Mouse (Mus musculus): ENCODE measurements around the gene Mrm3. TPM values are rescaled to one million over a fixed set of nuclear protein-coding genes. Genes with fewer than 3 reads are reported as not detected.
A peak's percentile ranks its signal among the peaks of the same experiment; 100 is the strongest.

Mrm3 gene
- polyA plus RNA-seq, 1 experiment from 2014 or later: 19.7 TPM

DNA sequence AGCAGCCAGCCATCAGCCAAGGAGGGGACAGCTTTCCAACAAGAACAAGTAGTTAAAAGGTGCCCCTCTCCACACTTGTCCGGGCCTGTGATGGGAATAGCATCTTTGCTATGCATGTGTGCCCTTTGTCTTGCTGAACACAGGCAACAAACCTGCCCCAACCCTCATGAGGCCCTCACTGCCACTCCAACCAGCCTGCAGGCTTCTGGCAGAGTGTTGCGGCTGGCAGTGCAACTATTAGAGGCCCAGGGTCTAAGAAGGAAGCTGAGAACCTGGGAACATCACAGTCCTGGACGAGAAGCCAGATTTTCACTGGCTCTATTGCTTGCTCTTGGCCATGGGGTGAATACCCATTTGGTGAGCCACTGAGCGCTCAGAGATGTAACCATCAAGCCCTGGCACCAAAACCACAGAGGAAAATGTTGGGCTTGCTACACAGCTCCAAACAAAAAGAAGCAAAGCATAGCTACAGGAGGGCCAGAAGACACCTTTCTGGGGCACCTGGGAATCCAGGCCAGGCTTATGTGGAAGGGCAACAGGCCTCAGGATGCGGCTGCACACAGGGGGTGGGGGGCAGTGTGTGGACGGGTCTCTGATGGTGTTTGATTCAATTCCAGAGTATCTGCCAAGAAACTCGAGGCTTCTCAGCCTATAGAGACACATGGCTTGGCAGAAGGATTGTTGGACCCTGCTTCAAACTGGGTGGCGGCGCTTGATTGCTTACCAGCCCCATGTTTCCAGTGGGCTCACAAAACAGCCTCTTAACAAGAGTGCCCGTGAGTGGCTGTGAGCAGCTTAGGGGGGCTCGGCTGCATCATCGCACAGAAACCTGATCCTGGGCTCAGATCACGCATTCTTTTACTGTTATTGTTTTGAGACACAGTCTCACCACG lies 35.7 kb downstream of the Mrm3 start:
- no peak for ATAC-seq (ENCODE audit: low read depth)
- Histone ChIP-seq H3K36me3 (peaks cover 2% of the 10 kb centered on the region; the same call in 1 of the 2 replicates), H3K9me3 (no peaks in the 10 kb centered on the region), H3K4me1 (replicated peaks) (peaks cover 28% of the 10 kb centered on the region), H3K27me3 (no peaks in the 10 kb centered on the region), H3K27ac (replicated peaks) (peak overlapping the region; percentile 54), H3K4me2 (no peak overlapping the region), H3K9ac (peak overlapping the region; percentile 22; the same call in 1 of the 2 replicates), H3K4me3 (no peak overlapping the region)
- WGBS: 60% methylated on average over 14 of the region's 14 CpGs

DNA sequence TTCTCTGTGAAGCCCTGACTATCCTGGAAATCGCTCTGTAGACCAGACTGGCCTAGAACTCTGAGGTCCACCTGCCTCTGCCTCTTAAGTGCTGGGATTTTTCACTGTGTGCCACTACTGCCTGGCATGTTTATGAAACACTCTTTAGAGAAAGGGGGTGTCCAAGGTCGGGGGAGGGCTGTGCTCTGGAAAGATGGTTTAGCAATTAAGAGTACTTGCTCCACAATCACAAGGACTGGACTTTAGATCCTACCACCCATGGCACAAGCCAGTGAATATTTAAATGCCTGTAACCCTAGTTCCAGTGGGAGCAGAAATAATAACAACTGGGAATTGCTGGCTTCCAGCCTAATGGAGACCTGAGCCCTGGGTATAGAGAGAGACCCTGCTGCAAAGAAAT lies 36.5 kb downstream of the Mrm3 start:
- H3K4me2 ChIP-seq: no peak overlapping the region
- 72% methylated on average over 2 of the region's 2 CpGs for WGBS
- H3K9me3 ChIP-seq: no peaks in the 10 kb centered on the region
- no peaks in the 10 kb centered on the region for H3K27me3 ChIP-seq
- peak overlapping the region; percentile 54; the same call in 1 of the 2 replicates for H3K27ac ChIP-seq (replicated peaks)
- no peak for ATAC-seq (ENCODE audit: low read depth)
- no peak overlapping the region for H3K9ac ChIP-seq
- no peak overlapping the region for H3K4me3 ChIP-seq
- peaks cover 33% of the 10 kb centered on the region for H3K4me1 ChIP-seq (replicated peaks)
- H3K36me3 ChIP-seq: no peaks in the 10 kb centered on the region; the same call in 1 of the 2 replicates

DNA sequence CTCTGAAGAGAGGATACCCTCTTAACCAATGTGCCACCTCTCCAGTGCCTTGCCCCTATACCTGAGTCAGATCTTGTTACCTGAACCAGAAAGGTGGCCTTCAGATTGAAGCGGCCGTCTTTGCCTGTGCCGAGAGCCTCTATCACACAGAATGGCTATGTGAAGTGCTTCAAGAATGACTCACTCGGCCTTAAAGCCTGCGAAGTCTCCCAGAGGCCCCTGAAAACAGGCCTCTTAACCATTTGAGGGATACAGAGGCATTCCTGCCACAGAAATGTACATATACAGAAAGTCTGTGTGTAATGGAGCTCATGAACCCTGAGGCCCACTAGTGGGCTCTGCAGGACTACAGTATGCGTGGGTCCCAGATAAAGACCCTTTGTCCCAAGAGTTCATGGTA lies 40.3 kb downstream of the Mrm3 start:
- Histone ChIP-seq H3K9ac (no peak overlapping the region), H3K4me2 (no peak overlapping the region), H3K27ac (replicated peaks) (no peak overlapping the region), H3K36me3 (no peaks in the 10 kb centered on the region), H3K4me1 (replicated peaks) (peaks cover 58% of the 10 kb centered on the region), H3K9me3 (no peaks in the 10 kb centered on the region), H3K27me3 (no peaks in the 10 kb centered on the region), H3K4me3 (no peak overlapping the region)
- WGBS: 98% methylated on average over 6 of the region's 6 CpGs
- ATAC-seq (ENCODE audit: low read depth): no peak

DNA sequence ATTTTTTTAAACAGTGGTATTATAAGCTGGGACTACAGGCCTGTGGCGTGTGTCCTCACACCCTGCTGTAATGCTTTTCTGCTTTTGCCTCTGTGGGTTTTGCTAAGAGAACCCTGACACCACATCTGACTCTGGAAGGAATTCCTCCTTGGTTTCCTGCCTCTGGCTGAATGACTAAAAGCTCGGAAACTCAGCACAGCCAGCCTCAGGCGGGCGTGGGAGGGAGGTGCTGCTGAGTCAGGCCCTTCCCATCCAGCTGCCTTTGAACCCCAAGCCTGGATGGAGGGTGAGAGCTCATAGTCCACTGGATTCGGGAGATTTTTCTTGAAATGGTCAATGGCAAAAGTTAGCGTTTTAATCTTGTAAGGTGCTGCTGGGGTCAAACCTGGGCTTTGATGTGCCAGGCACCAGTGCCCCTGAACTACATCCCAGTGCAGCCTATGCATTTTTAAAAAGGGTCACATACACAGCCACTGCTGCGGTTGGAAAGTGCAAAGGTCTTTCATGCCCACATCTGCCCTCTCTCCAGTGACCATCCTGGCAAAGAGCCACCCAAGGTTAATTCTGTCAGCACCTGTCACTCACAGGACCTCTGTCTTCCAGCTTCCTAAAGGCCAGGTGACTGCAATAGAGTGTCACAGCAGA lies 42.0 kb downstream of the Mrm3 start:
- 60% methylated on average over 7 of the region's 7 CpGs for WGBS
- H3K4me2 ChIP-seq: no peak overlapping the region
- no peak for ATAC-seq (ENCODE audit: low read depth)

DNA sequence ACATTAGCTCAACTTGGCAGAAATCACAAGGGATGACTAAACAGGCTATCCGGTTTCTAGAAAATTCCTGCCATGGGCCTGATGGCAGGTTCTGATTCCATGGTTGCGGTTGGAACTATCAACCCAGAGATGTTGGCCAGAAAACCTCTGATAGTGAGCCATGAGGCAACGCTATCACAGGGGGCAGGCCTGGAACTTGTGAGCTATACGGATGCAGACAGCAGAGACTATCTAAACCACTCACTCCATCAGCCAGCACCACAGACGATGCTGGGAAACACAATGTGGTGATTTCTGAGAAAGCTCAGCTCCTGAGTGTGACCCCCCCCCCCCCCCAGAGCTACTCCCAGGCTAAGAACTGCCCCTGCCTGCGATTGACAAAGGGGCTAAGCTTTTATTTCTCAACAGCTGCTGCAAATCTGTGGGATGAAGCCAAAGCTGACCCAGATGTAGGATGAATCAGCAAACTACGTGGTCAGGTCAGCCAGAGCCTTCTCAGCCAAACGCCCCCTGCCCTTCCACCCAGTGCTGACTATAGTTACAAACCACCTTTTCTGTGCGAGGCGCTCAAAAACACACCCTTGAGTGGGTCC lies 43.1 kb downstream of the Mrm3 start:
- 71% methylated on average over 10 of the region's 10 CpGs for WGBS
- Histone ChIP-seq H3K9me3 (no peaks in the 10 kb centered on the region), H3K27me3 (no peaks in the 10 kb centered on the region), H3K4me3 (no peak overlapping the region), H3K27ac (replicated peaks) (0 out of 2 replicates have a peak overlapping the region, but pooled peaks have one; percentile 20), H3K4me2 (no peak overlapping the region), H3K9ac (no peak overlapping the region), H3K36me3 (no peaks in the 10 kb centered on the region), H3K4me1 (replicated peaks) (peaks cover 70% of the 10 kb centered on the region)
- ATAC-seq (ENCODE audit: low read depth): no peak

More for the DNA sequence above, 42.0 kb downstream of the Mrm3 start:
- no peaks in the 10 kb centered on the region for H3K9me3 ChIP-seq
- H3K27ac ChIP-seq (replicated peaks): no peak overlapping the region
- H3K4me3 ChIP-seq: no peak overlapping the region
- peaks cover 61% of the 10 kb centered on the region for H3K4me1 ChIP-seq (replicated peaks)
- H3K9ac ChIP-seq: 0 out of 2 replicates have a peak overlapping the region, but pooled peaks have one; percentile 8
- no peaks in the 10 kb centered on the region for H3K36me3 ChIP-seq
- no peaks in the 10 kb centered on the region for H3K27me3 ChIP-seq

DNA sequence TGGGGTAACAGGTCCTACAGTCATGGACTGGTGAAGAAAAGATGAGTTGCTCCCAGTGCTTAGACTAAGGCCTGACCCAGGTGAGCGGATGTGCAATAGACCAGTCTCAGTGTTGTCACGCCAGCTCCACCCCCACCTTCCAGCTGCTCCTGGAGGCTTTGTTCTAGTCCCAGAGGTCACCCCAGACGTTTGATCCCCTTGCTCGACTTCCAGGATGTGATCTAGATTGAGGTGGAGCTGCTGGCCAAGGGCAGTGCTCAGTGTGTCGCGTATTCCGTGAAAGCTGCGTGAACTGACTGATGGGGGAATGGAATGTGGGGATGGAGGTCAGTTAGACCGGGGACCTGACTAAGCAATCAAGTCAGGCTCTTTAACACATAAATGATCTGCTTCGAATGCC lies 43.8 kb downstream of the Mrm3 start:
- Histone ChIP-seq H3K4me1 (replicated peaks) (peaks cover 76% of the 10 kb centered on the region), H3K9ac (no peak overlapping the region), H3K36me3 (no peaks in the 10 kb centered on the region), H3K4me3 (no peak overlapping the region), H3K27ac (replicated peaks) (0 out of 2 replicates have a peak overlapping the region, but pooled peaks have one; percentile 20), H3K27me3 (no peaks in the 10 kb centered on the region), H3K4me2 (no peak overlapping the region), H3K9me3 (no peaks in the 10 kb centered on the region)
- WGBS: 39% methylated on average over 10 of the region's 10 CpGs
- no peak for ATAC-seq (ENCODE audit: low read depth)

DNA sequence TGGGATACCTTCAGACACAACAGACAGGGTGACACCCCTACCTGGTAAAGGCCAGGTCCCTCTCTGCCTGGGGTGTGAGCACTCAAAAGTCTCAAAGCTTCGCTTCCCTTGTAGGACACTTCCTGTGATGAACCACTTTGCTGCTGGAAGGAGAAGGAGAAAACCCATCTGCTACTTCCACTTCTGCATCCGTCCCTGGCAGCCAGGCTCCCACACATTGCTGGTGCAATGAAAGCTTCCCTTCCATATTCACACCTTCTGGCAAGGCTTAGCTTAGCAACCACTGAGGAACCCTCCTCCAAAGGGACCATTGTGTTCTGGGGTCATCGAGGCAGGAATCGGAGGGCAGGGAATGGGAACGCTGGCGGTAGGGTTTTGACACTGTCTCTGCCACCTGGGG lies 45.1 kb downstream of the Mrm3 start:
- H3K4me1 ChIP-seq (replicated peaks): peaks cover 89% of the 10 kb centered on the region
- 73% methylated on average over 6 of the region's 6 CpGs for WGBS
- H3K27ac ChIP-seq (replicated peaks): peak overlapping the region; percentile 94

DNA sequence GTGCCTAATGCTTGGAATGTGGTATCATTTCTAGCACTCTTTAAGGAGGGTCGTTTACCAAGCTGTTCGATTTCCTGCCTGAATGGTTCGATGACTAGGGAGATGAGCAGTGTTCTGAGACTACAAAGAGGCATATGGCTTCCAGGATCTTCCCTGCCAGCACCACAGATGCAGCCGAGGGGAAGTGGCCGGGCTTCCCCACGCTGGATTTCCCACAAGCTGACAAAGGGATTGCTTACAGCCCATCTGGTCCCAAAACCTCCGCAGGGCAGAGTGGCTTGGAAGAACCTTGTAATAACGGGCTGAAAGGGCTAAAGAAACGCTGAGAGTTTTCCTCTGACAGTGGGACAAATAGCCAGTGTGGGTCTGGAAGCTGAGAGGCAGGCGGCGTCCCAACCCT lies 46.9 kb downstream of the Mrm3 start:
- peak; percentile 64 for ATAC-seq (ENCODE audit: low read depth)
- no peaks in the 10 kb centered on the region for H3K27me3 ChIP-seq
- peak overlapping the region; percentile 51 for H3K9ac ChIP-seq
- no peaks in the 10 kb centered on the region for H3K9me3 ChIP-seq
- H3K4me1 ChIP-seq (replicated peaks): peaks cover 96% of the 10 kb centered on the region
- no peaks in the 10 kb centered on the region for H3K36me3 ChIP-seq
- no peak overlapping the region for H3K4me3 ChIP-seq
- 10% methylated on average over 11 of the region's 11 CpGs for WGBS
- H3K27ac ChIP-seq (replicated peaks): peak overlapping the region; percentile 94
- no peak overlapping the region for H3K4me2 ChIP-seq

More for the DNA sequence above, 45.1 kb downstream of the Mrm3 start:
- Histone ChIP-seq H3K9me3 (no peaks in the 10 kb centered on the region), H3K36me3 (no peaks in the 10 kb centered on the region), H3K27me3 (no peaks in the 10 kb centered on the region), H3K4me2 (no peak overlapping the region), H3K4me3 (no peak overlapping the region), H3K9ac (no peak overlapping the region)
- ATAC-seq (ENCODE audit: low read depth): no peak

DNA sequence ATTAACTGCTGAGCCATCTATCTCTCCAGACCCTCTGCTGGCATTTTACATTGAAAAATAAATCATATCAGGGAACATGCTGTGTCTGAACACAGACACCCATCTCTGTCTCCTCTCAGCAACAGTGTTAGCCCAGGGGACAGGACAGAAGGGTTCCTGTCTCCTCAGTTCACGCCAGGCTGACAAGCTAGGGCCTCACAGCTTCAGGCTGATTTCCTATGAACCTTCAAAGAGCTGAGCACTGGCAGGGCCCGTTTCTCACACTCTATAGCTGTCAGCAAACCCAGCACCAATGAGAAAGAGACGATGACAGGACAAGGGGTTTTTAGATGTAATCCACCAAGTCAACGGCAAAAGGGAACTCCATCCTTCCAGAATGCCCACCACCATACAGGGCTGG lies 48.4 kb downstream of the Mrm3 start:
- peaks cover 94% of the 10 kb centered on the region for H3K4me1 ChIP-seq (replicated peaks)
- H3K4me2 ChIP-seq: no peak overlapping the region
- H3K27me3 ChIP-seq: no peaks in the 10 kb centered on the region
- H3K9ac ChIP-seq: no peak overlapping the region
- no peaks in the 10 kb centered on the region for H3K9me3 ChIP-seq
- 73% methylated on average over 4 of the region's 4 CpGs for WGBS
- H3K27ac ChIP-seq (replicated peaks): peak overlapping the region; percentile 83
- H3K36me3 ChIP-seq: no peaks in the 10 kb centered on the region
- no peak for ATAC-seq (ENCODE audit: low read depth)
- H3K4me3 ChIP-seq: no peak overlapping the region

DNA sequence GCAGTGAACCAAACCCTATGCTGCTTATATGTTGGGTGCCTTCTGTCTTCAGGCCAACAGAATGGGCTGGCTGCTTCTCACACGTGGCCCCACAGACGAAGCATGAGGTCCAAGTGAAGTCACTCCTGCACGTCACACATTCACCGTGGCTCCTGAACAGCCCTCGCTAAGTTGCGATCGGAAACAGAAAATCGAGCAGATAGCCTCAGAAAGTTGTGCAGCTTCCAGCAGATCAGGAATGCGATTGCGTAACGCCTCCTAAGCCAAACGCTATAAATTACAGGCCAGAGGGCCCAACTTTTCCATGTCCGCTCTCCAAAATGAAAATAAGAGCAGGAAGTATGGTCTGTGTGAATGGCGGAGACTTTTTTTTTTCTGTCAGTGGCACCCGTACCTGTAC lies 48.9 kb downstream of the Mrm3 start:
- Histone ChIP-seq H3K27me3 (no peaks in the 10 kb centered on the region), H3K4me3 (no peak overlapping the region), H3K4me1 (replicated peaks) (peaks cover 94% of the 10 kb centered on the region), H3K9ac (0 out of 2 replicates have a peak overlapping the region, but pooled peaks have one; percentile 17), H3K36me3 (no peaks in the 10 kb centered on the region), H3K9me3 (no peaks in the 10 kb centered on the region), H3K27ac (replicated peaks) (peak overlapping the region; percentile 83), H3K4me2 (0 out of 2 replicates have a peak overlapping the region, but pooled peaks have one; percentile 7)
- 73% methylated on average over 15 of the region's 15 CpGs for WGBS
- ATAC-seq (ENCODE audit: low read depth): no peak

DNA sequence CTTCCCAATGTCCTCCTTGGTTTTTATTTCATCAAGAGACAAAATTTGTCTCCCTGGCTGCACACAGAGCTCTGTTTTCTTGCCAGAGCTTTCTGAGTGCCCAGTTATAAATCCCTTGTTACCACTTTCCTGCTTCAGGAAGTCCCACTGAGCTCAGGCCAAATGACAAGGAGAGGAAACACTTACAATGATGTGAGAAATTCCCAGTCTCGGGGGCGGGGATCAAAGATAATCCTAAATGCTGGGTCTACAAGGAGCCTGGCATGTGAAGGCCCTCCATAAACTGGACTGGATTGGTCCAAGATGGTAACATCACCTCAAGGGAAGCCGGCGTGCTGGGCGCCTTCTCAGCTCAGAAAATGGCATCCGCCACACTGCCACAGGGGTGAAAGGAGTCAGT lies 49.3 kb downstream of the Mrm3 start:
- Histone ChIP-seq H3K27ac (replicated peaks) (peak overlapping the region; percentile 83), H3K36me3 (no peaks in the 10 kb centered on the region), H3K27me3 (no peaks in the 10 kb centered on the region), H3K4me3 (no peak overlapping the region), H3K4me1 (replicated peaks) (peaks cover 92% of the 10 kb centered on the region), H3K4me2 (0 out of 2 replicates have a peak overlapping the region, but pooled peaks have one; percentile 7), H3K9me3 (no peaks in the 10 kb centered on the region), H3K9ac (peak overlapping the region; percentile 17; the same call in 1 of the 2 replicates)
- 69% methylated on average over 6 of the region's 6 CpGs for WGBS
- ATAC-seq (ENCODE audit: low read depth): no peak

DNA sequence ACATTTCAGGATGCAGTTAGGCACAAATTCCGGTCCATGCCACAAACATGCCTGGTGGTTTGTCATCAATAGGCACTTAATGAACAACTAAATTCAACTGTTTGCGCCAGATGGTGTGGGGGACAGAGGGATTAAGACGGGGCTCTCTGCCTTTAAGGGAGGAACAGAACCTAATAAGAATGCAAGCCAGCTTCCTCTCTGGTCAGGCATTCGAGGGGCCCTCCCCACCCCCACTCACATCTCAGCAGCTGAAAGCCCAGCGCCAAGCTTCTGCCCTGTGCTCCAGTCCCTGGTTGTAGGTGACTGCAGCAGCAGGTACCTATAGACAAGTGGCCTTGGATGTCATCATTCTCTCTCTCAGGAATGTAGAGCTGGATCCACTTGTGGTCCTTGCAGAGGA lies 50.6 kb downstream of the Mrm3 start:
- Histone ChIP-seq H3K9ac (no peak overlapping the region), H3K27ac (replicated peaks) (peak overlapping the region; percentile 83), H3K4me2 (no peak overlapping the region), H3K4me1 (replicated peaks) (peaks cover 92% of the 10 kb centered on the region), H3K9me3 (no peaks in the 10 kb centered on the region), H3K36me3 (no peaks in the 10 kb centered on the region), H3K4me3 (no peak overlapping the region), H3K27me3 (no peaks in the 10 kb centered on the region)
- ATAC-seq (ENCODE audit: low read depth): no peak
- WGBS: 47% methylated on average over 5 of the region's 5 CpGs
